ENCODE assay signal across 1 mouse cellular context in the genomic region with DNA sequence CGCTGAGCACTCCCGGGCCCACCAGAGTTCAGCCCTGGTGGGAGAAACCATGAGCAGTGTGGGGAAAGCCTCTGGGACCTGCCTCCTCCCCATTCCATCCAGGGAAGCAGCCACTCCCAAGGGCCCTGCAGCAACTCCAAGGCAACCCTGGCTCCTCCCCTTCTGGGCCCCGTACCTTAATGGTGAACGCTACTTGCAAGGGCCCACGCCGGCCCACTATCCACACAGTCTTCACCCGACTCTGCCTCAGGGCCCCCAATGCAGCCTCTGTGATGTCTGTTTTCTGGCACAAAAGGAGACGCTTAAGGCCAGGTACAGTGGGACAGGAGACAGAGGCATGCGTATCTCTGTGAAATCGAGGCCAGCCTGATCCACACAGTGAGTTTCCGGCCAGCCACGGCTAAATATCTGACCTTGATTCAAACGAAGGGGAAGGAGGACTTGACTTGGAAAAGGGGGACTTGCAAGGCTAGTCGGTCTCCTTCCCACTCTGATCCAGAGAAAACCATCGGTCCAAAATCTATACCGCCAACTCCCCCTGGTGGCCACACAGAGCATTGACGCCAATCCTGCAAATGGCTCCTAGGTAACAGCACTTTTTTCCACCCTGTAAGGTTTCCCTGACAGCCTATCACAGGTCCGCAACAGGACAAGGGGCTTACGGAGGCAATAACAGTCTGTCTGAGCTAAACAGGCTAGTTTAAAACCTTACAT.
TF ChIP-seq lines count a peak whose summit lies in the region.

No protein-coding gene starts in this region.

TF ChIP-seq in MEL, 35 proteins besides CTCF, POLR2A, EP300 and RAD21 (continued from another document):
- TF ChIP-seq SIN3A (IDR thresholded peaks at IDR 0.05; ENCODE audit: low read length): peak; percentile 54; the same call in 1 of the 2 replicates
- TF ChIP-seq HCFC1 (IDR thresholded peaks at IDR 0.05; ENCODE audit: low read depth, low read length): no peak
- no peak for TF ChIP-seq USF2 (IDR thresholded peaks at IDR 0.05; ENCODE audit: borderline replicate concordance in 1 of 2, insufficient read depth in 1 of 2, low read depth in 1 of 2, low read length in 2 of 2)
- TF ChIP-seq JUND (IDR thresholded peaks at IDR 0.05; ENCODE audit: low read depth, low read length): no peak
- no peak for TF ChIP-seq E2F4 (IDR thresholded peaks at IDR 0.05; ENCODE audit: borderline replicate concordance, low read depth, low read length)
- TF ChIP-seq NRF1 (IDR thresholded peaks at IDR 0.05; ENCODE audit: insufficient read depth, low read depth, low read length, poor library complexity, severe bottlenecking): no peak
- no peak for TF ChIP-seq MAZ (IDR thresholded peaks at IDR 0.05; ENCODE audit: low read depth, low read length)
- no peak for TF ChIP-seq USF1 (IDR thresholded peaks at IDR 0.05; ENCODE audit: low read depth, low read length)
- TF ChIP-seq SMC3 (IDR thresholded peaks at IDR 0.05; ENCODE audit: low read depth, low read length): peak; percentile 97
- TF ChIP-seq TAL1 (IDR thresholded peaks at IDR 0.05; ENCODE audit: low read length): no peak
- no peak for TF ChIP-seq MAX (IDR thresholded peaks at IDR 0.05; ENCODE audit: low read length)
- TF ChIP-seq CHD2 (IDR thresholded peaks at IDR 0.05; ENCODE audit: low read length): no peak
- no peak for TF ChIP-seq MXI1 (IDR thresholded peaks at IDR 0.05; ENCODE audit: low read depth, low read length)
- TF ChIP-seq ELF1 (IDR thresholded peaks at IDR 0.05; ENCODE audit: low read depth, low read length): 0 out of 2 replicates have a peak, but pooled peaks have one; percentile 23
- TF ChIP-seq MEF2A (IDR thresholded peaks at IDR 0.05; ENCODE audit: extremely low read depth, insufficient replicate concordance, low read depth, low read length, poor library complexity, severe bottlenecking): no peak
- TF ChIP-seq MAFK (IDR thresholded peaks at IDR 0.05; ENCODE audit: borderline replicate concordance, low read depth, low read length): no peak
- no peak for TF ChIP-seq BHLHE40 (IDR thresholded peaks at IDR 0.05; ENCODE audit: borderline replicate concordance, low read depth, low read length)
- TF ChIP-seq POLR2AphosphoS2 (IDR thresholded peaks at IDR 0.05; ENCODE audit: low read length): no peak
- peak; percentile 91 for TF ChIP-seq ZC3H11A (IDR thresholded peaks at IDR 0.05; ENCODE audit: low read depth, low read length)
- no peak for TF ChIP-seq NELFE (IDR thresholded peaks at IDR 0.05; ENCODE audit: low read depth, low read length)
- TF ChIP-seq GABPA (IDR thresholded peaks at IDR 0.05; ENCODE audit: low read depth, low read length): no peak
- TF ChIP-seq TCF12 (IDR thresholded peaks at IDR 0.05; ENCODE audit: low read depth, low read length): no peak
- TF ChIP-seq UBTF (IDR thresholded peaks at IDR 0.05; ENCODE audit: borderline replicate concordance, insufficient read depth, low read depth, low read length): no peak
- TF ChIP-seq ZKSCAN1 (IDR thresholded peaks at IDR 0.05; ENCODE audit: low read depth, low read length): no peak
- peak; percentile 48; the same call in 1 of the 2 replicates for TF ChIP-seq ZNF384 (IDR thresholded peaks at IDR 0.05; ENCODE audit: low read depth, low read length)
- TF ChIP-seq CHD1 (IDR thresholded peaks at IDR 0.05; ENCODE audit: low read depth, low read length): no peak
- no peak for TF ChIP-seq KAT2A (conservative IDR thresholded peaks at IDR 0.05; ENCODE audit: low read depth, low read length)
- no peak for TF ChIP-seq TBP (IDR thresholded peaks at IDR 0.05; ENCODE audit: low read depth, low read length)
- no peak for TF ChIP-seq MYC (IDR thresholded peaks at IDR 0.05; ENCODE audit: low read depth, low read length)
